Mouse (Mus musculus) embryo, embryonic 11 days (tissue): ENCODE data around the gene Slc25a10.
A peak's percentile ranks its signal among the peaks of the same experiment; 100 is the strongest.

Experiments
- DNase-seq: peaks from one replicate; pipeline ENCODE4 v3.0.0-alpha.2; 2015

The Slc25a10 gene

GRCm38 (mm10) chr11:120485251-120485650, 6.4 kb upstream of the Slc25a10 start:
- no peak for DNase-seq

- DNase-seq = no peak
Measured at GRCm38 (mm10) chr11:120488516-120488915, 3.1 kb upstream of the Slc25a10 start.

GRCm38 (mm10) chr11:120489054-120489761, 2.4 kb upstream of the Slc25a10 start:
- peak; percentile 83 for DNase-seq

- DNase-seq = no peak
Measured at GRCm38 (mm10) chr11:120490291-120491046, 1.2 kb upstream of the Slc25a10 start.

- DNase-seq = peak; percentile 60
Measured at GRCm38 (mm10) chr11:120492024-120492877, 611 bp downstream of the Slc25a10 start.

- DNase-seq = no peak
Measured at GRCm38 (mm10) chr11:120492878-120493203, 1.2 kb downstream of the Slc25a10 start.

- no peak for DNase-seq
Measured at GRCm38 (mm10) chr11:120493351-120493750, 1.7 kb downstream of the Slc25a10 start.

- DNase-seq = no peak
Measured at GRCm38 (mm10) chr11:120493911-120494310, 2.3 kb downstream of the Slc25a10 start.

- DNase-seq = no peak
Measured at GRCm38 (mm10) chr11:120497436-120497835, 5.8 kb downstream of the Slc25a10 start.

GRCm38 (mm10) chr11:120498226-120498625, 6.6 kb downstream of the Slc25a10 start:
- DNase-seq = no peak

- DNase-seq = no peak
Measured at GRCm38 (mm10) chr11:120498891-120499290, 7.3 kb downstream of the Slc25a10 start.

- no peak for DNase-seq
Measured at GRCm38 (mm10) chr11:120499894-120500293, 8.3 kb downstream of the Slc25a10 start.

- DNase-seq = no peak
Measured at GRCm38 (mm10) chr11:120500357-120500756, 8.7 kb downstream of the Slc25a10 start.

GRCm38 (mm10) chr11:120501018-120501417, 9.4 kb downstream of the Slc25a10 start:
- DNase-seq = no peak

GRCm38 (mm10) chr11:120501701-120502100, 10.1 kb downstream of the Slc25a10 start:
- no peak for DNase-seq

- no peak for DNase-seq
Measured at GRCm38 (mm10) chr11:120505661-120506060, 14.0 kb downstream of the Slc25a10 start.

- peak; percentile 24 for DNase-seq
Measured at GRCm38 (mm10) chr11:120506899-120507298, 15.3 kb downstream of the Slc25a10 start.

- DNase-seq = no peak
Measured at GRCm38 (mm10) chr11:120507611-120508289, 16.1 kb downstream of the Slc25a10 start.

- DNase-seq = no peak
Measured at GRCm38 (mm10) chr11:120508290-120508870, 16.7 kb downstream of the Slc25a10 start.

- no peak for DNase-seq
Measured at GRCm38 (mm10) chr11:120509940-120510339, 18.3 kb downstream of the Slc25a10 start.

- peak; percentile 36 for DNase-seq
Measured at GRCm38 (mm10) chr11:120510375-120511030, 18.9 kb downstream of the Slc25a10 start.
